Mouse (Mus musculus) liver, adult 2 months (tissue): ENCODE results near the gene Gfod1.

Source experiments
- CTCF ChIP-seq: fragments of 200-500 bp; IDR thresholded peaks from 2 replicates; pipeline ENCODE4 v1.5.1; 2011; ENCODE audit warnings: low read depth, low read length, control low read depth
- POLR2A ChIP-seq: fragments of 200-500 bp; IDR thresholded peaks from 2 replicates; pipeline ENCODE4 v1.6.1; 2011; ENCODE audit warnings: low read length, control low read depth; ENCODE audit not compliant: insufficient read depth; ENCODE audit errors: extremely low read depth

DNA sequence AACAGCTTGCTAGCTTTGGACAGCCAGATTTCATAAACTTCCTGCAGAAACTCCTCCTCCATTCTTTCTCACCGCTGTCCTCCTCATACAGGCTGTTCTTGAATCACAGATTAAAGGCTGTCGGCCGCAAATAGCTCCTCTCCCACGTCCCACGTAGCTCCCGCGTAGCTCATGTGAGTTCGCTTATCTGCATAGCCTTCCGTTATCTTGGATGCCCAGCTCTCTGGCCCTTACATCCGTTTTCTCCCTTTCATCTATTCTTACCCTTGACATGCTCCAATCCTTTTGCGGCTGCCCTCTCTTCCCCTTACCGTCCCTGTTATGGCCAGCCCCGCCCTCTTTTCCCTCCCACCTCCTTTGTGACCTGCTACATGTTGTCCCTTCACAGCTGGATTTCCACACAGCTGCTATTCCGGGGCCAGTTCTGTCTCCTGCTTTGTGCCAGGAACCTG is 112.2 kb downstream of the Gfod1 start:
- TF ChIP-seq CTCF (no peak), POLR2A (no peak)
